Mouse (Mus musculus) mesoderm, embryonic 11.5 days (tissue): ENCODE results near the gene Crtac1.
A peak's percentile ranks its signal among the peaks of the same experiment; 100 is the strongest.

Experiments used
- DNase-seq: peaks from one replicate; pipeline ENCODE4 v3.0.0-alpha.2; 2012; ENCODE audit warnings: low read depth, low spot score

Crtac1 gene

DNA sequence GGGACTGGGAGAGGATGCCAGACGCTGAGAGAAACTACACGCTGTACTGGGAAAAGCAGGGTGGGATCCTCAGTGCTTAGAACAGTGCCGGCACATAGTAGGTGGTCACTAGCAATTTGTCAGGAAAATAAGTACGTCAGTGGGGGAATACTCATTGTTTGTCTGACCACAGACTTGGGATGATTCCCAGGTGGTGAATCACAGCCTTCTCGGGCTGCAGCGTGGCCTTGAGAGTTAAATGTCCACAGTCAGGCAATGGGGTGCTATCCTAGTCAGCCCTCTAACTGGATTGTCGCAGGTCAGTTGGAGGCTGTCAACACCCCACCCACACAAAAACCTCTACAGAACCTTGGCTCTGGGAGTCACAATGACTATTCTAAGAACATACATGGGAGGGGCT is 100.1 kb downstream of the Crtac1 start:
- DNase-seq, result no peak

GRCm38 (mm10) chr19:42328160-42328559 is 103.4 kb downstream of the Crtac1 start:
- DNase-seq, result no peak

DNA sequence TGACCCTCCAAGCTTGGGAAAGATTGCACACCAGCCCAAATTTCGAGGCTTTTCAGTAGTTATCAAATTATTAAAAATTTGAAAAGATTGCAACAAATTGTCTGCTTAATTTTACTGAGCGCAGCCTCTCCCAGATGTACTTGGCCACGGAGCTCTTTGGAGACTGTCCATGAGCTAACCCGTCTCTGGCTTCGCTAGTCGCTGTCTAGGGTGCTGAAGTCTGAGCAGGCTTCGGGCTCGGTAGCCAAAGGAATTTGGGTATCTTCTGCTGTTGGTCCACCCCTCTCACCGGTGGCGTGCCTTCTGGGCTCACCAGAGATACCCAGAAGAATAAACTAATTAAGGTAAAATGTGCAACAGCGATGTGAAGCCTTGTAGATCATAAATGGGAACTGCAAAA is 105.7 kb downstream of the Crtac1 start:
- DNase-seq, result peak; percentile 87

GRCm38 (mm10) chr19:42322357-42323090 is 109.1 kb downstream of the Crtac1 start:
- DNase-seq, result no peak

- no peak for DNase-seq
These were observed 109.6 kb downstream of the Crtac1 start for GRCm38 (mm10) chr19:42321936-42322335.

GRCm38 (mm10) chr19:42317648-42318425 is 113.7 kb downstream of the Crtac1 start:
- DNase-seq, result no peak

- DNase-seq, result no peak
These were observed 114.6 kb downstream of the Crtac1 start for GRCm38 (mm10) chr19:42316998-42317397.

DNA sequence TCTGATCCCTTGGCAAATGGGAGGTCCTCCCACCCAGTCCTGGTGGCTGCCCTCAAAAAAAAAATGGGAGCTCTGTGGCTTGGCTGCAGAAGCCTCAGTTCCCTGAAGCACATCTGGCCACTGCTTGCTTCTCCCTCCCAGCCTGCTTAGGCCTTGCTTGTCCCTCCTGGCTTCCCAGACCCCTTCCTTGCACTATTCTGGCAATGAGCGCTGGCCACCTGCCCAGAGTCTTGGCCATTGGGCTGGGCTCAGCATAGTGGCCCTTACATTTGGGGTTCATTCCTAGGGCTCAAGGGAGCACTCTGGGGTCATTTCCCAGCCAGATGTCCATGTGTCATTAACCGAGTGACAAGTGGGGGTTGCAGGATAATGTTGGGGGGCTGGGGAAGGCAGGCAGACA is 115.1 kb downstream of the Crtac1 start:
- DNase-seq, result no peak

GRCm38 (mm10) chr19:42315914-42316313 is 115.7 kb downstream of the Crtac1 start:
- DNase-seq, result peak; percentile 90

GRCm38 (mm10) chr19:42315070-42315679 is 116.4 kb downstream of the Crtac1 start:
- peak; percentile 54 for DNase-seq

GRCm38 (mm10) chr19:42312191-42312590 is 119.4 kb downstream of the Crtac1 start:
- no peak for DNase-seq

DNA sequence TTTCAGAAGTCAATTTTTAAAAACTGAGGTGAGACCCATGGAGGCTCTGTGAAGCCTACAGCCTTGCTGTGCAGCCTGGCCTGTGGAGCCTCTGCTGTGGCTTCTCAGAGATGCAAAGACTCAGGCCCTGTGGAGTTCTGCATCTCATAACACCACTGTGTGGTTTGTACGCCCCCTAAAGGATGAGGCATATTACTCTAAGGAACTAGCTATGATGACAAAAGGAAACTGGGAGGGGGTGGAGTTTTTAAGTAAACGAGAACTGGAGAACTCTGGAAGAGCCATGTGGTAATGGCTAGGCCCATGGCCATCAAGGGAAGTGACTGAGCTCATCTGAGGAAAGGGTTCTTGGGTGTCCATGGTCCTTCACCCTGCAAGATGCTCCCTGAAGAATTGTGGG is 120.3 kb downstream of the Crtac1 start:
- no peak for DNase-seq

- DNase-seq, result no peak
These were observed 122.7 kb downstream of the Crtac1 start for GRCm38 (mm10) chr19:42308931-42309330.

DNA sequence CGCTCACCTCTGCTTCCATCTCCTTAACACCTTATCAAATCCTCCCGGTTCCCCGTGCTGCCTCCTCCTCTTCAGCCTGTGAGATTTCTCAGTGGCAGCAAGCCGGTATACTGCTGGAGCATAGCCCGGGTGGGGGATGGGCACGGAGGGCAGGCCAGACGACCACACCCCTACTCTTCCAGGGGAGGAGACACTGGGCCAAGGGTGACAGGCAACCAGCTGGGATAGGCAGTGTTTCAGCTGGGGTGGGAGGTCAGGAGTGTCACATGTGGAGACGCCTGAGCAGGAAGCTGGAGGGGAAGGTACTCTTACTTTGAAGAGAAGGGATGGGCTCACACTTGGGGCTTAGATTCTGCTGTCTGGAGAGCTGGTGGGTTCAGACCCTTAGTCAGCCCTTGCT is 124.6 kb downstream of the Crtac1 start:
- DNase-seq, result peak; percentile 56

DNA sequence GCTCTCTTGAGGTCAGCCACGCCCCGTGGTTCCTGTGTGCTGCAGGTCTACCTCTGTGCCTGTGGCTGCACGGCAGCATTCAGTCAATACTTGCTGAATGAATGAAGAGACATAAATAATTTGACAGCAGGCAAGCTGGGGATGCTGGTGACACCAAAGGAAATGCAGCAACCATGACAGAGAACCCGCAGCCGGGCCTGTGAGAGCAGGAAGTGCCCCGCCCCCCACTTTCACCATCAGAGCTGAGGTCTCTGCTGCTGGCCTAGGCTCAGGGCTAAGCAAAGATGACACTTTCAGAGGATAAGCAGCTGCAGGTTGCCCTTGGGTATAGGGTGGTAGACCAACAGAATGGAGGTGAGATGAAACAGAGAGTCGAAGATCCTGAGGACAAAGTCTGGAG is 125.4 kb downstream of the Crtac1 start:
- DNase-seq, result no peak

DNA sequence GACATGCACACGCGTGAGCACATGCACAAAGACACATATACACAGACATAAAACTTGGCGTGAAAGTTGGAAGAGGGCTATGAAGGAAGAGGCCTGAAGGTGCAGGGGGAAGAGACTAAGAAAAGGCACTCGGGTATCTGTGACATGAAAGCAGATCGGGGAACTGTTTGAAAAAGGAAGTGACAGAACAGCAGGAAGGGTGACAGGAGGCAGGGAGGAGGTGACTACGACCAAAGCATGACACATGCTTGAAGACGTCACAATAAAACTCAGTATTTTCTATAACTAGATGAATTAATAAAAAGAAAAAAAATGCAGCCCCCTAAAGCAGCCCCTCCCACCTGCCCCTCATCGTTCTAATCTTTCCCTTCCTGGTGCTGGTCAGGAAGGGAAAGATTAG is 125.8 kb downstream of the Crtac1 start:
- no peak for DNase-seq

DNA sequence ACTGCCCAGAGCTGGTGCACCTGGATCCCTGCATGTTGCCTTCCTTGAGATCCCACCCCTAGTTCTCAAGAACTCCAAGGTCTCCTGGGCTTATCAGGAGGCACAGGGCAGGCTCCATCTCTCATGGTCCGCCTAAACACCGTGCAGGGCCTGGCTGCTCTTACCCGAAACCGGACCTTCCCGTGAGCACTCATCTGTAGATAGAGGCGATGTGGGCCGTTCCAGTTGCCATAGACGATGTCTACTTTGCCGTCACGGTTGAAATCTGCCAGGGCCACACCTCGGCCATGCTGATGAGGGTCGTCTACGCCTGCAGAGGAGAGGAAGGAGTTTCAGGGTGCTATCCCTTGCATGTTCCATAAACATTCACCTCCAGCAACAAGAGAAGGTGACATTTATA is 127.1 kb downstream of the Crtac1 start:
- DNase-seq, result no peak

DNA sequence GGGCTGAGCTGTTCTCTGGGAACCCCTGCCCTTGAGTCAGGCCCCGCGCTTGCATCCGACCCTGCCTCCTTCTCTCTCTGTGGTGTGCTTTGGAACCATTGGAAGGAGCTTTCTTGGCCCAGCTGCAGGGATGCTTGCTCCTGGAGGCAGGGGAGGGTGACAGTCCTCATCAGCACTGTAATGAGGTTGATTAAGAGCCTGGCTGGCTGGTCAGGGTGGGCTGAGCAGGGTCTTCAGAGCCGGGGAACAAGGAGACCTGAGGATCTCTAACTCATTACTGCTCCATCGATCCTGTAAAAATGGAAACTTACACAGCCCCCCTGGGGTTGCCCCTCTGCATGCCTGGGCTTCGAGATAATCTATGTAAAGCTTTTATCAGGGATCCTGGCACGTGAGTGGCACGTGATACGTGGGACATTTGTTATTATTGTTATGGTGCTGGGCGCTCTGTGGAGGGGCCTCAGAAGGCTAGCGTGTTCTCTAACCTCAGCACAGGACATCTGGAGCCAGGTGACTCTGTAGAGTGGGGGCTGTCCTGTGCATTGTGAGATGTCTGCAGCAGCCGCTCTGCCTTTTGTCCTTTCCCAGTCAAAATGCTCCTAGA is 128.3 kb downstream of the Crtac1 start:
- DNase-seq, result no peak

DNA sequence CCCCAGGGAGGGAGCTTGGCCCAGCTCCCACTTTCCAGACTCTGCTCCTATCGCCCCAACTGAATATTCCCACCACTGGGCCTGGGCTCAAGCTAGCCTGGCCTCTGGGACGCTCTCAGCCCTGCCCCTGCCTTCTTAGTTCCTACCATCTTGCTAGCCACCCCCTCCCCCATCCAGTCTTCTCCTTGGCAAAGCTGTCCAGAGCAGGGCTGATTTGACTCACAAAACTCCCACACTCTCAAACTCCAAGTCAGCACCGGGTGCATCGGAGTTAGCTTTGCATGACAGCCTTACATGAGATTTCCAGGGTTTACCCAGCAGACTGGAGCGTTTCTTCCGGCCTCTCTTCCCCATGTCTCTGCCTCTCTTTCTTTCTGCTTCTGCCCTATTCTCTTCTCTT is 138.4 kb downstream of the Crtac1 start:
- DNase-seq, result no peak

DNA sequence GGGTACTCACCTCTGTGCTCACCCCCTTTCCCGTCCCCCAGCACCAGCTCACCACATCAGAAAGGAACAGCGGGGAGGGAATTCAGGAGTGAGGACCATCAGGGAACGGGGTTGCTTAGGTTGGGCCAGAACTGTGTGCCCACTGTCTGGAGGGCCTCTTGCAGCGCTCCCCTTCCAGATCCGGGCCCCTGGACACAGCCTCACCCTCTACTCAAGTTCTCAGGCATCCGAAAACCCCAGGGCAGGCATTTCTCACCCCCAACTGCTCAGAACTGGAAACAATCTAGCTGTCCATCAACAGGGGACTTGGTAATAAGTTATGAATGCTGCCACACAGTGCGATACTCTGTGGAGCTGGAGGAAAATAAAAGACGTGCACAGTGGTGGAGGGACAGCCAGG is 139.5 kb downstream of the Crtac1 start:
- no peak for DNase-seq

- no peak for DNase-seq
These were observed 140.5 kb downstream of the Crtac1 start for GRCm38 (mm10) chr19:42290954-42291661.

DNA sequence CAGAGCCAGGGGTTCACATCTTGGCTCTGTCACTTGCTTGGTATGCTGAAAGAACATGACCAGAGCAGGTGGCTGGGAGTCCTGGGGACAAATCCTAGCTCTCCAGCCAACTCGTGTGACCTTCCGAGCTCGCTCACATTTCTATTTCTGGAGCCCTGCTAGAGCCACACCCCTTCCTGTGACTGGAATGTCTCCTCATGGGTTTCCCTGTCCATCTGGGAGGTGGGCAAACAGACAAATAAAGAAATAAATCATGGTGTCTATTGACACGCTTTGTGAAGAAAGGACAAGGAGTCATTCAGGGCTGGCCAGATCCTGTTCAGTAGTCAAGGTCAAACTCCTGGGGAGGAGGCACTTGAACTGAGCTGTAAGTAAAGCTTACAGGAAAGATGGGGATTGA is 143.2 kb downstream of the Crtac1 start:
- DNase-seq, result no peak
